Mouse (Mus musculus): Measurements from ENCODE around the gene Dgkd. TPM values are rescaled to one million over a fixed set of nuclear protein-coding genes. Genes with fewer than 3 reads are reported as not detected.

The Dgkd gene
- total RNA-seq, 2 experiments from 2014 or later = 104 to 118 TPM

- peak; percentile 38 to 48 for DNase-seq
Observed at GRCm38 (mm10) chr1:87848237-87848996, 4.7 kb upstream of the Dgkd start.

- DNase-seq = no peak
Observed at GRCm38 (mm10) chr1:87849278-87849677, 3.8 kb upstream of the Dgkd start.

GRCm38 (mm10) chr1:87851344-87851743 lies 1.7 kb upstream of the Dgkd start:
- no peak for DNase-seq

DNA sequence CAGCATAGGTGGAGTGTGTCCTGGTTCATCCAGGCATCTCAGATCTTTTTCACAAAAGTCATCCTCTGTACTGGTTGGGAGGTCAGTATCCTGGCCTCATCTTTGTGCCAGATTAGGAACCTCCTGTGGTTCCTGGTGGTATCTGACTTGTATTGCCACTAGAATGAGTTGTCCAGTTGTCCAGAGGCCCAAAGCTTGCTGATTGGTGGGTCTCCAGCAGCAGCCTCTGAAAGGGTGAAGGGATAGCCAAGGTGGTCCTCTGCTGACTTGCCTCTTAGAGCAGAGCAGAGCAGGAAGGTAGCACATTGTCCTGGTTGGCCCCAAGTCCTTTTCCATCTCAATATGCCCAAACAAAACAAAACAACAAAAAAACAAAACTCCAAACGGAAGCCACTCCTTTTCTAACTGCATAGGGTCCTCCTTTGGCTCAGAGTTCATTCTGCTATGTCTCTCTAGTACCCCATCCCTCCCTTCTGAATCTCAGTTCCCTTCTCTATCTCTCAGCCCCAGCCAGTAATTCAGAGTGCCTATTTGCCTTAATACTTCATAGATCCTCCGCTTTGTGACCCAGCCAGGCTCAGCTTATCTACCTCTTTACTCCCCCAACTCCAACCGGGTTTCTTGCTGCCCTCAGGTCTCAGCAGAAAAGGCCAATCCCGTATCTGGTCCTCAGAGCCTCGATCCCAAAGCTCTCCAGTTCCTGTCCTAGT lies 851 bp upstream of the Dgkd start:
- no peak for DNase-seq

DNA sequence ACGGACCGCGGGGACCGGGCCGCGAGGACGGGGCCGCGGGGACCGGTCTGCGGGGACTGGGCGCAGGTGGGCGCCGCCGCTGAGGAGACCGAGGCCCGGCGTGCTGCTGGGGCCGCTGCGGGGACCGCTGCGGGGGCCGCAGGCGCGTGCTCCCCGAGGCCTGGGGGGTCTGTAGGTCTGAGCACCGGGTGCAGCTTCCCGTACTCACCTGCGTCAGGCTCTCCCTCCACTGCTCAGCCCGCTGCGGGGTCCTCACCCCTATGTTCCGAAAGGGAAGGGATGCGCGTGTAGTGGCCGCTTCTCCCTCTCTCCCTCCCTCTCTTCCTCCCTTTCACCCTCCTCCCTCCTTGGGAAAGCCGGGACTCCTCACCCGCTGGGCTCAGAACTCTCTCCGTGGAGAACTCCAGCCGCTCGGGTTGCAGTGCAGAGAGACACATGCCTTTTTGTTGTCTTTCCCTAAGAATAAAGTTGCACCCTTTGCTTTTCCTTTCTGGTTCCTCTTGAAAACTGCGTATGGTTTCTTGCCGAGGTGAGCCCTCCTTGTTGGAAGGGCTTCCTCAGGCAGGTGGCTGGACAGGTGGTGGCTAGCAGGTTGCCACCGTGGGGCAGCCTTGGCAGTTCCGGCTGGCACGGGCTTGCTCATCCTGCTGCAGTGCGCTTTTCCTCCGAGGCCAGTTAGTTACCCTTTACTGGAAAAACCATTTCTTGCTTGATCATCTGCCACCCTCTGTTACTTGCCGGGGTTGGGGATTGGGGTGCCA lies 694 bp downstream of the Dgkd start:
- no peak for DNase-seq

DNA sequence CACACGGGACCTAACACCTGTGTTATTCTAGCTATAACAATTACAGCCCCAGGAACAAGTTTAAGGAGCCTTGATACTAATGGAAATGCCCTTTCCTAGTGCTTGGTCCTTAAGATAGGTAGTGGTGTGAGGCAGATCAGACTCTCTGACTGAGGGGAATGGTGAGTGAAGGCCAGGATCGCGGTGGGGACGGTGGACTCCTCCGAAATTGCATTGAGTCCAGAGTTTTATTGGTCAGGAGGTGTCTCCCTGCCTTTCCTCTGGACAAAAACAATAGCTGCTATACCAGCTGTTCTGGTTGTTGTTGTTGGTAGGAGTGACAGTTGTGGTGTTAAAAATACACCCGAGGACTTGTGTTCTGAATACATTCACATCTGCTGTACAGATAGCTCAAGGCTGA lies 1.3 kb downstream of the Dgkd start:
- DNase-seq = no peak

DNA sequence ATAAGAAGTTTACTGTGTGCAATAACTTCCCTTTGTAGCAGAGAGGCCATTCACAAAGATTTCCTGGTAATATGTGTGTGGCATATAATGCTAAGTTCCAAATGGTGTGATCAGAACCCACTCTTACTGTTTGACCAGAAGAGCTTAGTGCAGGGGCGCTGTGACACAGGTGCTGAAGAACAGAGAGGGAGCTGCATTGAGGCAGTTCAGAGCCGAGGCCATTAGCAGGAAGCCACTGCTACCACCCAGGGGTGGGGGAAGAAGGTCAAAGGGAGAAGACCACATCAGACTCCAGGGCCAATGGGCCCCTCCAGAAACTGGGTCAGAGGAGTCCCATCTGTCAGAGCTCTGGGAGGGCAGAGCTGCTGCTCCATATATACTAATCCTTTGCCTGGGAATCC lies 1.8 kb downstream of the Dgkd start:
- no peak for DNase-seq

DNA sequence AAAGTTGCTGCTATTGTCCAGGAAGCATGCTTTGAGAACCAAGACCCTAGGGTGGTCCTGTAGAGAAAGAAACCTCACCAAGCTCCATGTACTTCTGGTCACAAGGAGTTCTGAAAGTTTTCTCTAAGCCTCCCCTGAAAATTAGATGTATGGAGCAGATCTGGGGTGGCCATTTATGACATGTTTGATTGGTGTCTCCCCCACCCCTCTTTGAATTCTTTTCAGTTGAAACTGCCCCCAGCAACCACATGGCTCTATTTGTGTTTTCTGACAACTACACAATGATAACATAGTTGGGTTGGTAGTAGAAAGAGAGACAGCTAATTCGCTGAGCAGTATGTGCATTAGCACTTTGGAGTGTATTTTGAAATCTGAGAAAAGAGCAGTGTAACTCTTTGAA lies 2.4 kb downstream of the Dgkd start:
- no peak for DNase-seq

- no peak for DNase-seq
Observed at GRCm38 (mm10) chr1:87856823-87857222, 3.7 kb downstream of the Dgkd start.

DNA sequence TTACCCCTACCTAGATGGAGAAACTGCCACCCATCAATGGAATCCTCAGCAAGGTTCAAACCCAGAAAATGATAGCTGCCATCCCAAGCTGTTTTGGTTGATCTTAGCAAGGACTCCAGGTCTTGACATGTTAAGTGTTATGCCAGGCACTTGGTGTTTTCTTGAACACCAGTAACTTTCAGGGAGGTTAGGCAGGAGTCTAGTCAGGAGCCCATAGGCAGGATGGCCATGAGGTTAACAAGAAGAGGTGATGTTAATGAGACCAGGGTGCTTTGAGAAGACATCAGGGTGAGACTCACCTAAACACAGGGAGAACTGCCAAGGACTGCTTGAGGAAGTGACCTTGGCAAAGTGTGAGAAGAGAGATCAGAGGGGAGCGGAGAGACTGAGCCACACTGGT lies 4.9 kb downstream of the Dgkd start:
- no peak for DNase-seq

DNA sequence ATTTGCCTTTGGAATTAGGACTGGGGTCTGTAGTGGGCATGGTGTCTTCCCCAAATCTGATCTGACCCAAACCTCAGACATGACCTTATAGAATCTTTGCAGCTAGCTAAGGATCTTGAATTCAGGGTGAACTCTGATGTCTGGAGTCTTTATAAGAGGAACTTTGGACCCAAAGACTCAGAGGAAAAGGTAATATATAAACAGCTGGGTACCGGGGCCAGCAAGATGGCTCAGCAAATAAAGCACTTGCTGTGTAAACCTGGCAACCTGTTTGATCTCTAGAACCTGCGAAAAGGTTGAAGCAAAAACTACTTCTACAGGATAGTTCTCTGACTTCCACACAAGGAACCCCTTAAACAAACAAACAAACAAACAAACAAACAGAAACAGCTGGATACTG lies 5.4 kb downstream of the Dgkd start:
- no peak for DNase-seq

DNA sequence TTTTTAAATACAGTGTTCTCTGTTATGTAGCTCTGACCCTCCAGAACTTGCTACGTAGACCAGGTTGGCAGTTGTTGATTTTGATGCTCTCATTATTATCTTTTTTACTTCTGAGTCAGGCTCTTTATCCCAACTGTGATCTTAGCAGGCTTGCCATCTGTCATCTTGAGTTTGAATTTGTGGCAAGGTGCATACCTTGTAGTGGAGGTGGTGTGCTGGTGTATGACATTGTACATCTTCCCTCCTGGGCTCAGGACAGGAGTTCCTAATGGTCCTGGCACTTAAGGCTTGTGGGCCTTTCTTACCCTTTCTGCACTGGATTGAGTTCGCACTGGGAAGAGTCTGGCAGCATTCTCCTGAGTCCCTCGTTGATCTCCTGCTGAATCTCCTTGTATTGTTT lies 10.5 kb downstream of the Dgkd start:
- DNase-seq = no peak

GRCm38 (mm10) chr1:87864889-87865288 lies 11.8 kb downstream of the Dgkd start:
- DNase-seq = no peak

- DNase-seq = no peak
Observed at GRCm38 (mm10) chr1:87866672-87867071, 13.6 kb downstream of the Dgkd start.

DNA sequence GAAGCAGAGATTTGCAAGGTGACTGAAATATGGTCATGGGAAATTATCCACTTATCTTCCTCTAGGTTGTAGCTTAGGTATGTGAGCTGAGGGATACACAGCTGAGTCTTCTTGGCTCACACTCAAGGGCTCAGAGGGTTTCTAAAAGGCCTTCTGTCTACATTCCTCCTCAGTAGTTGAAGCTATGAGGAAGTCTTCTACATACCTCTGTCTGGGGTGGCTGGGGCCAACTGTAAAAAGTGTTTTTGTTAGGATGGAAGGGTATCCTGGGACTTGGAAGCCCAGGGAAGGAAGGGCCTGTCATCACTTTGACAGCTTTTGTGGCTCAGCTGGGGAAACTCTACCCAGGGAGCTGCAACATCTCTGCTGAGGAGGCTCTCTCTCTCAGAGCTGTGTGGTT lies 18.5 kb downstream of the Dgkd start:
- no peak for DNase-seq

DNA sequence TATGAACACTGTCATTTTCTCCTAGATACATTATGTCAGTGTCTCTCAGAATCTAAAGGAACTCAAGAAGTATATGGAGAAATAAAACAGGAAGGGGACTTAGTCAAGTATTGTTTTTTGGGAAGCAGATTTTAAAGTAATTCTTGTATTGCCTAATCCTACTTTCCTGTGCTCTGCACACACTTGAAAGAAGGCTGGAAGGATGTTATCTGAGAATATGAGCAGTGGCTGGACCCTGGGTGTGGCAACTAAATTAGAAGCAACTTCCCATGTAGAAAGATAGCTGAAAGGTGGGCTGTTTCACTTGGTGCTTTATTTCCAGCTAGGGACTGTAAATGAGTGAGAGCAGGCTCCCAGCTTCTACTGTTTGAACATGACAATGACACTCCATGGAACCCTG lies 20.0 kb downstream of the Dgkd start:
- no peak for DNase-seq

DNA sequence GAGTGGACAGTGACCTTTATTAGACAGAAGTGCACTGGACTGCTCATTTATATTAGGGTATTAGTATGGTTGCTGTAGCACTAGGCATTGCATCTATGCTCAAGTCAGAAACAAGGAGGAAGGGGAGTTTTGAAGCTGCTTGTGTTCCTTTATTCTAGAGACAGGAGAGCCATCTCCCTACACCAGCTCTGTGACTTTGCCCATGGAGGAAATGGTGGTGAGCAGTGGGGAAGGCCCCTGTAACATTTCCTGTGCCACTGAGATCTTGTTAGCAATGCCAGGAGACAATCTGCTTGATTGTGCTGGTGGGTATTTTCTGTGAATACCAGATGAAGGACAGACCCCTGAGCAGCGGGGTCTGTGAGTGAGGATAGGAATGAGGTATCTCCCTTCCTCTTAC lies 23.0 kb downstream of the Dgkd start:
- no peak for DNase-seq

DNA sequence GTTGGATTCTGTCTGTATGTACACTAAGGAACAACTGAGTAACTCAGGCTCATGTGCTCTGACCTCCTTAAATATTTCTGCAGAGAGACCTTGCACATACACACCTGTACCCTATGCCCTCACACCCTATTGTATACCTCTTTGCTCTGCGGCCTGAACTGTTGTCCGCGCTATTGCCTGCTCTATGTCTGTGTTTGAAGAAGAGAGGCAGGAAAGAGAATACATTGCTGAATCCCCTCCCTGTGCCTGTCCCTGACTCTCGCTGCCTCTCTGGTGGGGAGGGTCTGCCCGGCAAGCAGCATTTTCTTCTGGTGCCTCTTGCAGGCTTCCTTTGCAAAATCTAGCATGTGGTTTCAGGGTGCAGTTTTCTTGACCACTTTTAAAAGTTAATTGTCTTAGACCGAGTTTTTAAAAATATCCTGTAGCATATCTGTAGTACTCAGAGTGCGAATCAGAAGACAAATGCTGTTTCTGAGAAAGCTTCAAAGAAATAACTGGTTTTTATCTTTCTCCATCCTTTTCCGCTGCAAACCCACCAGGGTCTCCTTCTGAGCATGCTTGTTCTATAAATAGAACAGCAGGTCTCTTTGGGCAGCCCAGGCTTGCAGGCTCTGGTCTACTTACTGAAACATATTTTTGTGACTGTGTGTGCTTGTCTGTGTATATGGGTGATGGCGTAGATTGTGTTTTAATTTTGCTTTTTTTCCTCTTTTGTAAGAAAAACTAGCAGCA lies 24.6 kb downstream of the Dgkd start:
- no peak for DNase-seq

GRCm38 (mm10) chr1:87879034-87879433 lies 25.9 kb downstream of the Dgkd start:
- DNase-seq = no peak

- peak; percentile 77 to 80 for DNase-seq
Observed at GRCm38 (mm10) chr1:87879494-87880325, 26.6 kb downstream of the Dgkd start.

DNA sequence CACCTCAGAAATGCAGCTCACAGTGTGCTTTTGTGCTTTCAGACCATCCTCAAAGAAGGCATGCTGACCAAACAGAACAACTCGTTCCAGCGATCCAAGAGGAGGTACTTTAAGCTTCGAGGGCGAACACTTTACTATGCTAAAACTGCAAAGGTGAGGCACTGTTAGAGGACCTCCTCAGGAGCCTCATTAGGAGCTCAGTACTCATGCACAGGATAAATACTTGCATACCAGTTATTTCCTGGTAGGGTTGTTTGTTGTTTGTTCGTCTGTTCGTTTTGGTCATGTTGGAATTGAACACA lies 27.2 kb downstream of the Dgkd start:
- no peak for DNase-seq

GRCm38 (mm10) chr1:87880856-87881255 lies 27.8 kb downstream of the Dgkd start:
- DNase-seq = no peak

Data from layer of hippocampus, postnatal 36 days (tissue).